Mouse (Mus musculus): ENCODE measurements around the gene Ncf2. TPM values are rescaled to one million over a fixed set of nuclear protein-coding genes. Genes with fewer than 3 reads are reported as not detected.

The Ncf2 gene
- total and polyA plus RNA-seq, 3 experiments, result 4.7 to 70.4 (median 66.1) TPM

DNA sequence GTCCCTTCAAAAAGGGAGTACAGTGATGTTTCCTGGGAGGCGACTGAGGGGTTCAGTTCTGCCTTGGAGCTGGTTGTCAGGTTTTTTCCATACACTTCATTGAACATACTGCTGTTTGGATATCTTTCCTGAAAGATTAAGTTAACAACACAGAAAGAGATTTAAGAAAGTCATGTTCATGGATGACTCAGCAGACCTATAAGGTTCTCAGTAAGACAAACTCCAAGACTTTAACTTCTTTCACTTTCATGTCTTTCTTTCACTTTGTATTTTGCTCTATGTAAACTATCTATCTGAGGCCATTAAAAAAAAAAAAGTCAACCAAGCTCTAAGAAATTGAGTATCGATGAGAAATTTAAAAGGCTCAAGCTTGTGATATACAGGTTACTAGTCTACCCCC, 41.1 kb downstream of the Ncf2 start:
- DNase-seq (ENCODE audit: low spot score), result no peak
- no peaks in the 10 kb centered on the region for H3K4me1 ChIP-seq (ENCODE audit: insufficient read depth, low read depth, low read length)
- TF ChIP-seq GATA1 (IDR thresholded peaks at IDR 0.05; ENCODE audit: borderline replicate concordance, low read length), result no peak
- no peak for TF ChIP-seq POLR2AphosphoS5 (IDR thresholded peaks at IDR 0.05; ENCODE audit: insufficient replicate concordance, low read depth, low read length)
- no peak for TF ChIP-seq TAL1 (conservative IDR thresholded peaks at IDR 0.05; ENCODE audit: low read depth, low read length)
- no peak for TF ChIP-seq GATA2 (IDR thresholded peaks at IDR 0.05; ENCODE audit: borderline replicate concordance, low read depth, low read length)
- TF ChIP-seq CTCF (IDR thresholded peaks at IDR 0.05; ENCODE audit: low read depth, low read length), result no peak
- H3K36me3 ChIP-seq (replicated peaks), result peaks cover 88% of the 10 kb centered on the region
- no peak for ATAC-seq (ENCODE audit: extremely low read depth, insufficient number of reproducible peaks, low FRiP score, poor library complexity, severe bottlenecking)
- peaks cover 6% of the 10 kb centered on the region; the same call in 1 of the 2 replicates for H3K9me3 ChIP-seq (replicated peaks)
- no peaks in the 10 kb centered on the region for H3K27me3 ChIP-seq (ENCODE audit: insufficient read depth, low read length)
- H3K4me3 ChIP-seq (ENCODE audit: low read depth, low read length), result no peak overlapping the region

DNA sequence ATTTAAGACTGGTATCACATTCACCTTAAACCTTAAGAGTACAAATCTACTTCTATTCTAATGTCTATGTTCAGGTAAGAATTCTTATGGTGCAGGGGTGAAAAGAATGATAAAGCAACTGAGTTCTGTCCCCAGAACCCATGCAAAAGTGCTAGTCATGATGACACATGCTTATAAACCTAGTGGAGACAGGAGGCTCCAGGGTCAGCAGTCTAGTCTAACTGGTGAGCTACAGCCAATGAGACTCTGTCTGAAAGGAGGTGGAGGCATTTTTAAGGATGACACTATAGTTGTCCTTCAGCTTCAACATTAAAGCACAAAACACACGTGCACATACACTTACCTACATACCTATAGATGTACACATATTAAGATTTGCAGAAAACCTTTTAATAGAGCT, 44.6 kb downstream of the Ncf2 start:
- ATAC-seq (ENCODE audit: extremely low read depth, insufficient number of reproducible peaks, low FRiP score, poor library complexity, severe bottlenecking) (no peak), DNase-seq (ENCODE audit: low spot score) (no peak)
- Histone ChIP-seq H3K27me3 (ENCODE audit: insufficient read depth, low read length) (no peaks in the 10 kb centered on the region), H3K9me3 (replicated peaks) (peaks cover 6% of the 10 kb centered on the region; the same call in 1 of the 2 replicates), H3K4me3 (ENCODE audit: low read depth, low read length) (no peak overlapping the region), H3K4me1 (ENCODE audit: insufficient read depth, low read depth, low read length) (peaks cover 2% of the 10 kb centered on the region; the same call in 1 of the 2 replicates), H3K36me3 (replicated peaks) (peaks cover 83% of the 10 kb centered on the region)
- TF ChIP-seq TAL1 (conservative IDR thresholded peaks at IDR 0.05; ENCODE audit: low read depth, low read length), result no peak
- TF ChIP-seq CTCF (IDR thresholded peaks at IDR 0.05; ENCODE audit: low read depth, low read length), result no peak
- TF ChIP-seq POLR2AphosphoS5 (IDR thresholded peaks at IDR 0.05; ENCODE audit: insufficient replicate concordance, low read depth, low read length), result no peak
- TF ChIP-seq GATA2 (IDR thresholded peaks at IDR 0.05; ENCODE audit: borderline replicate concordance, low read depth, low read length), result no peak
- TF ChIP-seq GATA1 (IDR thresholded peaks at IDR 0.05; ENCODE audit: borderline replicate concordance, low read length), result no peak

DNA sequence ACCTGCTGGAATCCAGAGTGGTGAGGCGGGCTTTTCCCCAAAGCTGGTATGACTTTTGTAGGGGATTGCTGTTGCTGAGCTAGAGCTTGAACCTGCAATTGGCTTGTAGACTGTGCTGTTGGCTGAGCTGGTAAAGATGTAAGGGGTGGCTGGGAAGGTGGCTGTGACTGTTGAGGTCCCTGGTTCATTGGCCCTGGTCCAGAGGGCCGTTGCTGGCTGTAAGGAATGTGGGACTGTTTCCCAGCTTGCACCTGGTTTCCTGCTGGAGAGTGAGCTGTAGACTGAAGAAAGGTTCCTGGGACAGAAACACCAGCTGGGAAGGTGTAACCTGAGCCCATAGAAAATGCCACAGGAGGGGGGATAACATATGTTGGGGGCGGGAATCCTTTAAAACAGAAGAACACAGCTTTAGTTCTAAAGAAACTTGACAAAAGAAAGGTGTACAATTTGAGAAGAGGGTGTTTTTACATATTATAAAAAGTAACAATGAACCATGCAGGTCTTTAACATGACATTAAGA, 45.3 kb downstream of the Ncf2 start:
- ATAC-seq (ENCODE audit: extremely low read depth, insufficient number of reproducible peaks, low FRiP score, poor library complexity, severe bottlenecking) (no peak), DNase-seq (ENCODE audit: low spot score) (no peak)
- Histone ChIP-seq H3K36me3 (replicated peaks) (peaks cover 79% of the 10 kb centered on the region), H3K27me3 (ENCODE audit: insufficient read depth, low read length) (no peaks in the 10 kb centered on the region), H3K4me1 (ENCODE audit: insufficient read depth, low read depth, low read length) (peaks cover 2% of the 10 kb centered on the region; the same call in 1 of the 2 replicates), H3K9me3 (replicated peaks) (peaks cover 5% of the 10 kb centered on the region; the same call in 1 of the 2 replicates), H3K4me3 (ENCODE audit: low read depth, low read length) (no peak overlapping the region)
- no peak for TF ChIP-seq POLR2AphosphoS5 (IDR thresholded peaks at IDR 0.05; ENCODE audit: insufficient replicate concordance, low read depth, low read length)
- no peak for TF ChIP-seq CTCF (IDR thresholded peaks at IDR 0.05; ENCODE audit: low read depth, low read length)
- no peak for TF ChIP-seq TAL1 (conservative IDR thresholded peaks at IDR 0.05; ENCODE audit: low read depth, low read length)
- no peak for TF ChIP-seq GATA2 (IDR thresholded peaks at IDR 0.05; ENCODE audit: borderline replicate concordance, low read depth, low read length)
- TF ChIP-seq GATA1 (IDR thresholded peaks at IDR 0.05; ENCODE audit: borderline replicate concordance, low read length), result no peak

DNA sequence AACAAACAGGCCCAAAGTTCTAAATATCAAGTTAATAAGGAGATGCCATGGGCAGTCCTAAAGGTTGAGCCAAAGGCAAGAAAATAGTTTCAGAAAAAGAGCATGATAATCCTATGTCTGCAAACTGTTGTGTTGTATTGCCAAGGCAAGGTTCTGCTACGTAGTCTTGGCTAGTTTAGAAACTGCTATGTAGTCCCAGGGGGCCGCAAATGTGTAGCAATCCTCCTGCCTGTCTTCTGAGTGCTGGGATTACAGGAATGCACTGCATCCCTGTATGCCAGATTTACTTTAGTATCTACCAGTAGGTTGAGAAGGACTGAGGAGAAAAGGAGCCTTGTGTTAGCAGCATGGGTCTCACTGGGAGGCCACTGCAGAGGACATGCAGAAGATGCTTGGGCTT, 46.9 kb downstream of the Ncf2 start:
- H3K4me3 ChIP-seq (ENCODE audit: low read depth, low read length), result no peak overlapping the region
- H3K4me1 ChIP-seq (ENCODE audit: insufficient read depth, low read depth, low read length), result peaks cover 2% of the 10 kb centered on the region; the same call in 1 of the 2 replicates
- H3K9me3 ChIP-seq (replicated peaks), result peaks cover 5% of the 10 kb centered on the region; the same call in 1 of the 2 replicates
- no peaks in the 10 kb centered on the region for H3K27me3 ChIP-seq (ENCODE audit: insufficient read depth, low read length)
- peaks cover 78% of the 10 kb centered on the region for H3K36me3 ChIP-seq (replicated peaks)
- DNase-seq (ENCODE audit: low spot score) (no peak), ATAC-seq (ENCODE audit: extremely low read depth, insufficient number of reproducible peaks, low FRiP score, poor library complexity, severe bottlenecking) (no peak)
- TF ChIP-seq GATA1 (IDR thresholded peaks at IDR 0.05; ENCODE audit: borderline replicate concordance, low read length), result no peak
- no peak for TF ChIP-seq TAL1 (conservative IDR thresholded peaks at IDR 0.05; ENCODE audit: low read depth, low read length)
- no peak for TF ChIP-seq POLR2AphosphoS5 (IDR thresholded peaks at IDR 0.05; ENCODE audit: insufficient replicate concordance, low read depth, low read length)
- TF ChIP-seq GATA2 (IDR thresholded peaks at IDR 0.05; ENCODE audit: borderline replicate concordance, low read depth, low read length), result no peak
- no peak for TF ChIP-seq CTCF (IDR thresholded peaks at IDR 0.05; ENCODE audit: low read depth, low read length)

DNA sequence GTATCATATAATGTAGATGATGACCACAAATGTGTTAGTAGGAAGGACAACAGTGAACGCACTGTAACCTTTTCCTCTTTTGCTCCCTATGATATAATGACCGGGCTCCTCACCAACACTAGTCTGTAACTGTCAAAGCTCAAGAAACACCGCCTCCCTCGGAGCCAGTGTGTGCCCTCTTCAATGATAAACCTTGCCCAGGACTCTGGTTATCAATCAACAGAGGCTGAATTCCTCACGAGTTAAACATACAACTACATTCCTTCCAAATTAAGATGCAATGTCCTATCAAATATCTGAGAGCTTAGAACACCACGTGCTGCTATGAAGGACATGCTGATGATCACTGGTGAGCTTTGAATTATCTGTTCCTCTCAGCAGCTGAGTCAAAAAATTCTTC, 69.9 kb downstream of the Ncf2 start:
- H3K36me3 ChIP-seq (replicated peaks), result peaks cover 49% of the 10 kb centered on the region
- no peak for ATAC-seq (ENCODE audit: extremely low read depth, insufficient number of reproducible peaks, low FRiP score, poor library complexity, severe bottlenecking)

DNA sequence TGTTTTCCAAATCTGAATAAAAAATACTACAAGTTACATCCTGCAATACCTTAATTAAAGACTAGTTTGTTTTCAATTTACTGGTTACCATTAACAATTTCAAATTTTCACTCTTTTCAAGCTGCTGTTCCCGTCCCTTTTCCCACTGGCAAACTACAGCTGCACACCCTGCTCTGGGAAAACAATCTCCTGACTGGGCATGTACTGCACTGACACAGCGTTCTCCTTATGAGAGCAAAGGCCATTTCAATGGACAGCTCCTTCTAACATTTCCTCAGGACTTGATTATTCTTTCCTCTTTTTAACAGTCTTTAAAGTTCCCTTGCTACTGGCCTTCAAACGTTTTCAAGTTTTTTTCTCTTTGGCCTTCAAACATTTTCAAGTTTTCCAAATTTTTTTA, 71.0 kb downstream of the Ncf2 start:
- no peaks in the 10 kb centered on the region for H3K4me1 ChIP-seq (ENCODE audit: insufficient read depth, low read depth, low read length)
- ATAC-seq (ENCODE audit: extremely low read depth, insufficient number of reproducible peaks, low FRiP score, poor library complexity, severe bottlenecking) (no peak), DNase-seq (ENCODE audit: low spot score) (no peak)
- H3K9me3 ChIP-seq (replicated peaks), result no peaks in the 10 kb centered on the region
- no peak for TF ChIP-seq POLR2AphosphoS5 (IDR thresholded peaks at IDR 0.05; ENCODE audit: insufficient replicate concordance, low read depth, low read length)
- no peak for TF ChIP-seq CTCF (IDR thresholded peaks at IDR 0.05; ENCODE audit: low read depth, low read length)
- no peak for TF ChIP-seq GATA2 (IDR thresholded peaks at IDR 0.05; ENCODE audit: borderline replicate concordance, low read depth, low read length)
- no peak for TF ChIP-seq TAL1 (conservative IDR thresholded peaks at IDR 0.05; ENCODE audit: low read depth, low read length)
- TF ChIP-seq GATA1 (IDR thresholded peaks at IDR 0.05; ENCODE audit: borderline replicate concordance, low read length), result no peak
- H3K36me3 ChIP-seq (replicated peaks), result peaks cover 41% of the 10 kb centered on the region
- H3K4me3 ChIP-seq (ENCODE audit: low read depth, low read length), result no peak overlapping the region
- no peaks in the 10 kb centered on the region for H3K27me3 ChIP-seq (ENCODE audit: insufficient read depth, low read length)

More for the DNA sequence above, 69.9 kb downstream of the Ncf2 start:
- Histone ChIP-seq H3K4me1 (ENCODE audit: insufficient read depth, low read depth, low read length) (no peaks in the 10 kb centered on the region), H3K27me3 (ENCODE audit: insufficient read depth, low read length) (no peaks in the 10 kb centered on the region), H3K9me3 (replicated peaks) (no peaks in the 10 kb centered on the region), H3K4me3 (ENCODE audit: low read depth, low read length) (no peak overlapping the region)
- no peak for DNase-seq (ENCODE audit: low spot score)
- TF ChIP-seq POLR2AphosphoS5 (IDR thresholded peaks at IDR 0.05; ENCODE audit: insufficient replicate concordance, low read depth, low read length) (no peak), GATA1 (IDR thresholded peaks at IDR 0.05; ENCODE audit: borderline replicate concordance, low read length) (no peak), TAL1 (conservative IDR thresholded peaks at IDR 0.05; ENCODE audit: low read depth, low read length) (no peak), CTCF (IDR thresholded peaks at IDR 0.05; ENCODE audit: low read depth, low read length) (no peak), GATA2 (IDR thresholded peaks at IDR 0.05; ENCODE audit: borderline replicate concordance, low read depth, low read length) (no peak)

Other genes starting within 250 kb of the Ncf2 start
- gene Apobec4, start 49.6 kb upstream of the Ncf2 start, total RNA-seq (2014; fragmentation: Nextera tagmentation), result not detected in 2 replicates
- 0.33 TPM in 1 of 2 replicates, not detected in the other for gene Apobec4, start 49.6 kb upstream of the Ncf2 start, total RNA-seq (2017)
- gene Apobec4, start 49.6 kb upstream of the Ncf2 start, polyA plus RNA-seq (2012), result not detected in 2 replicates
- gene Rgl1, start 33.8 kb upstream of the Ncf2 start, total RNA-seq (2014; fragmentation: Nextera tagmentation), result 2.2 and 4.0 TPM in 2 replicates
- gene Rgl1, start 33.8 kb upstream of the Ncf2 start, total RNA-seq (2017), result 4.8 and 5.7 TPM in 2 replicates
- 0.21 and 0.26 TPM in 2 replicates for gene Rgl1, start 33.8 kb upstream of the Ncf2 start, polyA plus RNA-seq (2012)
- gene Arpc5, start 33.7 kb upstream of the Ncf2 start, total RNA-seq (2014; fragmentation: Nextera tagmentation), result 280 and 292 TPM in 2 replicates
- 307 and 358 TPM in 2 replicates for gene Arpc5, start 33.7 kb upstream of the Ncf2 start, total RNA-seq (2017)
- 283 and 369 TPM in 2 replicates for gene Arpc5, start 33.7 kb upstream of the Ncf2 start, polyA plus RNA-seq (2012)
- 150 and 156 TPM in 2 replicates for gene Smg7, start 102.5 kb downstream of the Ncf2 start, total RNA-seq (2014; fragmentation: Nextera tagmentation)
- gene Smg7, start 102.5 kb downstream of the Ncf2 start, total RNA-seq (2017), result 36.1 and 37.6 TPM in 2 replicates
- gene Smg7, start 102.5 kb downstream of the Ncf2 start, polyA plus RNA-seq (2012), result 10.0 and 14.2 TPM in 2 replicates
- not detected in 2 replicates for gene Nmnat2, start 154.8 kb downstream of the Ncf2 start, total RNA-seq (2014; fragmentation: Nextera tagmentation)
- 0.22 TPM in 1 of 2 replicates, not detected in the other for gene Nmnat2, start 154.8 kb downstream of the Ncf2 start, total RNA-seq (2017)
- gene Nmnat2, start 154.8 kb downstream of the Ncf2 start, polyA plus RNA-seq (2012), result not detected in 2 replicates

Measured in G1E (cell line).